Mouse (Mus musculus): ENCODE results near the gene Ostf1. TPM values are rescaled to one million over a fixed set of nuclear protein-coding genes. Genes with fewer than 3 reads are reported as not detected.

Gene Ostf1
- polyA plus RNA-seq, 1 experiment from 2014 or later: 106 TPM

GRCm38 (mm10) chr19:18573907-18574306 lies 57.7 kb downstream of the Ostf1 start:
- Histone ChIP-seq H3K4me1 (ENCODE audit: control insufficient read depth, insufficient read depth, low read length) (peaks cover 4% of the 10 kb centered on the region; the same call in 1 of the 2 replicates), H3K4me3 (ENCODE audit: low read length) (no peak overlapping the region), H3K4me2 (ENCODE audit: low read depth, low read length) (no peak overlapping the region), H3K27ac (ENCODE audit: low read length) (no peak overlapping the region), H3K9me3 (ENCODE audit: control insufficient read depth, low read length) (no peaks in the 10 kb centered on the region), H3K36me3 (ENCODE audit: control insufficient read depth, insufficient read depth, low read length) (no peaks in the 10 kb centered on the region), H3K27me3 (replicated peaks; ENCODE audit: control insufficient read depth, insufficient read depth, low read length) (no peaks in the 10 kb centered on the region), H3K9ac (ENCODE audit: low read depth, low read length) (no peak overlapping the region)
- 55% methylated on average over 5 of the region's 5 CpGs for WGBS
- ATAC-seq: no peak

- Histone ChIP-seq H3K27ac (ENCODE audit: low read length) (no peak overlapping the region), H3K4me3 (ENCODE audit: low read length) (no peak overlapping the region), H3K36me3 (ENCODE audit: control insufficient read depth, insufficient read depth, low read length) (no peaks in the 10 kb centered on the region), H3K27me3 (replicated peaks; ENCODE audit: control insufficient read depth, insufficient read depth, low read length) (no peaks in the 10 kb centered on the region), H3K9ac (ENCODE audit: low read depth, low read length) (no peak overlapping the region), H3K4me1 (ENCODE audit: control insufficient read depth, insufficient read depth, low read length) (no peaks in the 10 kb centered on the region), H3K4me2 (ENCODE audit: low read depth, low read length) (no peak overlapping the region), H3K9me3 (ENCODE audit: control insufficient read depth, low read length) (no peaks in the 10 kb centered on the region)
- 66% methylated on average over 3 of the region's 3 CpGs for WGBS
- ATAC-seq: no peak
Measured at GRCm38 (mm10) chr19:18573443-18573842, 58.2 kb downstream of the Ostf1 start.

GRCm38 (mm10) chr19:18569496-18569895 lies 62.1 kb downstream of the Ostf1 start:
- Histone ChIP-seq H3K4me1 (ENCODE audit: control insufficient read depth, insufficient read depth, low read length) (no peaks in the 10 kb centered on the region), H3K4me2 (ENCODE audit: low read depth, low read length) (no peak overlapping the region), H3K9me3 (ENCODE audit: control insufficient read depth, low read length) (no peaks in the 10 kb centered on the region), H3K36me3 (ENCODE audit: control insufficient read depth, insufficient read depth, low read length) (no peaks in the 10 kb centered on the region), H3K4me3 (ENCODE audit: low read length) (no peak overlapping the region), H3K9ac (ENCODE audit: low read depth, low read length) (no peak overlapping the region), H3K27ac (ENCODE audit: low read length) (no peak overlapping the region), H3K27me3 (replicated peaks; ENCODE audit: control insufficient read depth, insufficient read depth, low read length) (no peaks in the 10 kb centered on the region)
- ATAC-seq: no peak
- 97% methylated on average over 1 of the region's 1 CpGs for WGBS

GRCm38 (mm10) chr19:18568828-18569430 lies 62.7 kb downstream of the Ostf1 start:
- Histone ChIP-seq H3K4me3 (ENCODE audit: low read length) (no peak overlapping the region), H3K27me3 (replicated peaks; ENCODE audit: control insufficient read depth, insufficient read depth, low read length) (no peaks in the 10 kb centered on the region), H3K36me3 (ENCODE audit: control insufficient read depth, insufficient read depth, low read length) (no peaks in the 10 kb centered on the region), H3K4me2 (ENCODE audit: low read depth, low read length) (no peak overlapping the region), H3K9me3 (ENCODE audit: control insufficient read depth, low read length) (no peaks in the 10 kb centered on the region), H3K9ac (ENCODE audit: low read depth, low read length) (no peak overlapping the region), H3K4me1 (ENCODE audit: control insufficient read depth, insufficient read depth, low read length) (no peaks in the 10 kb centered on the region), H3K27ac (ENCODE audit: low read length) (no peak overlapping the region)
- WGBS: 66% methylated on average over 3 of the region's 3 CpGs
- ATAC-seq: no peak

- Histone ChIP-seq H3K4me2 (ENCODE audit: low read depth, low read length) (no peak overlapping the region), H3K9me3 (ENCODE audit: control insufficient read depth, low read length) (no peaks in the 10 kb centered on the region), H3K4me3 (ENCODE audit: low read length) (no peak overlapping the region), H3K27me3 (replicated peaks; ENCODE audit: control insufficient read depth, insufficient read depth, low read length) (no peaks in the 10 kb centered on the region), H3K27ac (ENCODE audit: low read length) (no peak overlapping the region), H3K9ac (ENCODE audit: low read depth, low read length) (no peak overlapping the region), H3K4me1 (ENCODE audit: control insufficient read depth, insufficient read depth, low read length) (no peaks in the 10 kb centered on the region), H3K36me3 (ENCODE audit: control insufficient read depth, insufficient read depth, low read length) (no peaks in the 10 kb centered on the region)
- 91% methylated on average over 12 of the region's 12 CpGs for WGBS
- no peak for ATAC-seq
Measured at GRCm38 (mm10) chr19:18567936-18568827, 63.4 kb downstream of the Ostf1 start.

GRCm38 (mm10) chr19:18567501-18567900 lies 64.1 kb downstream of the Ostf1 start:
- no peak overlapping the region for H3K4me3 ChIP-seq (ENCODE audit: low read length)
- no peak for ATAC-seq
- H3K9ac ChIP-seq (ENCODE audit: low read depth, low read length): no peak overlapping the region
- H3K9me3 ChIP-seq (ENCODE audit: control insufficient read depth, low read length): no peaks in the 10 kb centered on the region
- no peak overlapping the region for H3K4me2 ChIP-seq (ENCODE audit: low read depth, low read length)
- H3K27ac ChIP-seq (ENCODE audit: low read length): no peak overlapping the region
- no peaks in the 10 kb centered on the region for H3K27me3 ChIP-seq (replicated peaks; ENCODE audit: control insufficient read depth, insufficient read depth, low read length)
- H3K4me1 ChIP-seq (ENCODE audit: control insufficient read depth, insufficient read depth, low read length): no peaks in the 10 kb centered on the region
- no peaks in the 10 kb centered on the region for H3K36me3 ChIP-seq (ENCODE audit: control insufficient read depth, insufficient read depth, low read length)
- 86% methylated on average over 11 of the region's 11 CpGs for WGBS

- no peak overlapping the region for H3K27ac ChIP-seq (ENCODE audit: low read length)
- H3K27me3 ChIP-seq (replicated peaks; ENCODE audit: control insufficient read depth, insufficient read depth, low read length): no peaks in the 10 kb centered on the region
- no peak for ATAC-seq
- H3K9me3 ChIP-seq (ENCODE audit: control insufficient read depth, low read length): no peaks in the 10 kb centered on the region
- H3K4me3 ChIP-seq (ENCODE audit: low read length): no peak overlapping the region
- H3K9ac ChIP-seq (ENCODE audit: low read depth, low read length): no peak overlapping the region
- no peak overlapping the region for H3K4me2 ChIP-seq (ENCODE audit: low read depth, low read length)
- 82% methylated on average over 1 of the region's 1 CpGs for WGBS
- H3K36me3 ChIP-seq (ENCODE audit: control insufficient read depth, insufficient read depth, low read length): no peaks in the 10 kb centered on the region
- no peaks in the 10 kb centered on the region for H3K4me1 ChIP-seq (ENCODE audit: control insufficient read depth, insufficient read depth, low read length)
Measured at GRCm38 (mm10) chr19:18557708-18558107, 73.9 kb downstream of the Ostf1 start.

GRCm38 (mm10) chr19:18555645-18556044 lies 76.0 kb downstream of the Ostf1 start:
- no peak for ATAC-seq
- Histone ChIP-seq H3K4me3 (ENCODE audit: low read length) (no peak overlapping the region), H3K27ac (ENCODE audit: low read length) (no peak overlapping the region), H3K9me3 (ENCODE audit: control insufficient read depth, low read length) (no peaks in the 10 kb centered on the region), H3K27me3 (replicated peaks; ENCODE audit: control insufficient read depth, insufficient read depth, low read length) (no peaks in the 10 kb centered on the region), H3K4me2 (ENCODE audit: low read depth, low read length) (no peak overlapping the region), H3K4me1 (ENCODE audit: control insufficient read depth, insufficient read depth, low read length) (no peaks in the 10 kb centered on the region), H3K36me3 (ENCODE audit: control insufficient read depth, insufficient read depth, low read length) (no peaks in the 10 kb centered on the region), H3K9ac (ENCODE audit: low read depth, low read length) (no peak overlapping the region)
- 94% methylated on average over 2 of the region's 2 CpGs for WGBS

GRCm38 (mm10) chr19:18548668-18549067 lies 83.0 kb downstream of the Ostf1 start:
- Histone ChIP-seq H3K27ac (ENCODE audit: low read length) (no peak overlapping the region), H3K4me3 (ENCODE audit: low read length) (no peak overlapping the region), H3K4me2 (ENCODE audit: low read depth, low read length) (no peak overlapping the region), H3K36me3 (ENCODE audit: control insufficient read depth, insufficient read depth, low read length) (no peaks in the 10 kb centered on the region), H3K9ac (ENCODE audit: low read depth, low read length) (no peak overlapping the region), H3K27me3 (replicated peaks; ENCODE audit: control insufficient read depth, insufficient read depth, low read length) (no peaks in the 10 kb centered on the region), H3K9me3 (ENCODE audit: control insufficient read depth, low read length) (no peaks in the 10 kb centered on the region), H3K4me1 (ENCODE audit: control insufficient read depth, insufficient read depth, low read length) (no peaks in the 10 kb centered on the region)
- no peak for ATAC-seq
- 7% methylated on average over 4 of the region's 4 CpGs for WGBS

All from intestine, embryonic 16.5 days (tissue).